Mouse (Mus musculus): Measurements from ENCODE around the gene 1810013L24Rik. TPM values are rescaled to one million over a fixed set of nuclear protein-coding genes. Genes with fewer than 3 reads are reported as not detected.

1810013L24Rik gene
- polyA plus RNA-seq, 1 experiment, result 13.2 TPM

DNA sequence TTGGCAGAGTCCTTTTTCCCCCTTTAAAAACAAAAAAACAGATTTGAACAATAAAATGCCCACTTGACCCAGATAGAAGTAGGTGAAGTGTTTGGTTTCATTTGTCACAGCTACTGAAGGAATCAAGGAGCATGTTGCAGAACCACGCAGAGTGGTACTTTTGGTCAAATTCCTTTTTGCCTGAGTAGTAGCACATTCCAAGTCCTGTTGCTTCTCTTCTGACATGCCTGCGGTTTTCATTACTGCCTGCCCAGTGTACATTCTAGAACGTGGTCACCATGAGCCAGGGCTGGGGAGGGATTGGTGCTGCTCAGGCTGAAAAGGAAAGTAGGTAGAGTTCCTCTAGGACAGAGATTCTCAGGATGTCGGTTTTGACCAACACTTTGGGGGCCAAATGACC, 16.1 kb downstream of the 1810013L24Rik start:
- TF ChIP-seq POLR2A (IDR thresholded peaks at IDR 0.05; ENCODE audit: low read depth, low read length), result no peak
- TF ChIP-seq CTCF (IDR thresholded peaks at IDR 0.05; ENCODE audit: extremely low read depth, insufficient read depth, insufficient read length, insufficient replicate concordance), result no peak
- no peaks in the 10 kb centered on the region for H3K4me1 ChIP-seq (ENCODE audit: control insufficient read depth, insufficient read depth, insufficient read length)
- no peak overlapping the region for H3K27ac ChIP-seq (ENCODE audit: insufficient read depth, low read length)
- WGBS, result 86% methylated on average over 4 of the region's 4 CpGs
- no peaks in the 10 kb centered on the region for H3K27me3 ChIP-seq (ENCODE audit: control insufficient read depth, insufficient read depth, low read length)
- DNase-seq (ENCODE audit: low read depth in 1 of 2, low spot score in 2 of 2), result no peak
- H3K4me3 ChIP-seq (ENCODE audit: extremely low read depth, insufficient read depth, insufficient read length), result no peak overlapping the region
- peaks cover 22% of the 10 kb centered on the region for H3K36me3 ChIP-seq (ENCODE audit: control insufficient read depth, insufficient read depth, low read length)

DNA sequence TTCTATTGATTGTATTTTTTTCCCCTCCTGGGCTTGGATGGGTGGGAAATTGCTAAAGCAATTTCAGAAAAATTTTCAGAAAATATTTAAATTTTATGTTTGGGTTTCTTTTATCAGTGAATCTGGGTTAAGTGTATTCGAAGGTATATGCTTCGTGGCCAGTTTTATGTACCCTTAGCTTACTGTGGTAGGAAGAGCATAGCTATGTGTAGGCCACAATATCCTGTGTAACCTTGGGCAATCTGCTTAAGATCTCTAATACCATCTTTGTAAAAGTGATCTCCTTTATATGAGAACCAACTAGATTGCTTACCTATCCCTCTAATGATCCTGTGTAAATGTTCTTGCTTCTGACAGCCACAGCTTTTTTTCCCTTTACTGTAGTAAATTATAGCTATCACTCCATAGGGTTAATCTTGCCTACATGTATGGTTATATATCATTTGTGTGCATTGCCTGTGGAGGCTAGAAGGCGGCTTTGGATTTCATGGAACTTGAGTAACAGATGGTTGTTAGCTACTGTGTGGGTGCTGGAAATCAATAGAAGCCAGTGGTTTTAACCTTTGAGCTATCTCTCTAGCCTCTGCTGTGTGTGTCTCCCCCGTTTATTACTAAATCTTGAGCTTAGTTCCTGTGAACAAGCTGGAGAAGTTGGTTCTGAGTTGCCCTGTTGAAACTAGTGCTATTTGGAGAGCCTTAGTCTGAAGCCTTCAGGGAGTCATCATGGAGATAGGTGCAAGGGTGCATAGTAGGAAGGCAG, 18.6 kb downstream of the 1810013L24Rik start:
- 65% methylated on average over 4 of the region's 4 CpGs for WGBS
- H3K27ac ChIP-seq (ENCODE audit: insufficient read depth, low read length), result no peak overlapping the region

DNA sequence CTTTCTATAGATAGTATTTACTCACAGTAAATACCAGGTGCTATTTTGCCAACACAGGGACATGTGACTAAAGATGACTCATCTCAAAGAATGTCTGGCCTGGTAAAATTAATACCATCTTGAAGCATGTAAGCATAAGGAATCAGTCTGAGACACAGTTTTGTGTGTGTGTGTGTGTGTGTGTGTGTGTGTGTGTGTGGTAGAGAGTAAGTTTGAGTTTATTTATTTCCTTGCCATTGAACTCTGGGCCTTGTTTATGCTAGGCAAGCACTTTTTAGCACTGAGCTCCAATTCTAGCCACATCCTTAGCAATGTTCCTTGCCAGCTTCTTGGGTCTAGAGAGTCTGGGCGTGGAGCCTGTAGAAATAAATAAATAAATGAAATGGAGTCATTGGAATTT, 20.0 kb downstream of the 1810013L24Rik start:
- peaks cover 14% of the 10 kb centered on the region for H3K36me3 ChIP-seq (ENCODE audit: control insufficient read depth, insufficient read depth, low read length)

More for the DNA sequence above, 18.6 kb downstream of the 1810013L24Rik start:
- Histone ChIP-seq H3K4me3 (ENCODE audit: extremely low read depth, insufficient read depth, insufficient read length) (no peak overlapping the region), H3K36me3 (ENCODE audit: control insufficient read depth, insufficient read depth, low read length) (peaks cover 17% of the 10 kb centered on the region), H3K4me1 (ENCODE audit: control insufficient read depth, insufficient read depth, insufficient read length) (no peaks in the 10 kb centered on the region), H3K27me3 (ENCODE audit: control insufficient read depth, insufficient read depth, low read length) (no peaks in the 10 kb centered on the region)
- no peak for TF ChIP-seq CTCF (IDR thresholded peaks at IDR 0.05; ENCODE audit: extremely low read depth, insufficient read depth, insufficient read length, insufficient replicate concordance)
- TF ChIP-seq POLR2A (IDR thresholded peaks at IDR 0.05; ENCODE audit: low read depth, low read length), result no peak
- no peak for DNase-seq (ENCODE audit: low read depth in 1 of 2, low spot score in 2 of 2)

DNA sequence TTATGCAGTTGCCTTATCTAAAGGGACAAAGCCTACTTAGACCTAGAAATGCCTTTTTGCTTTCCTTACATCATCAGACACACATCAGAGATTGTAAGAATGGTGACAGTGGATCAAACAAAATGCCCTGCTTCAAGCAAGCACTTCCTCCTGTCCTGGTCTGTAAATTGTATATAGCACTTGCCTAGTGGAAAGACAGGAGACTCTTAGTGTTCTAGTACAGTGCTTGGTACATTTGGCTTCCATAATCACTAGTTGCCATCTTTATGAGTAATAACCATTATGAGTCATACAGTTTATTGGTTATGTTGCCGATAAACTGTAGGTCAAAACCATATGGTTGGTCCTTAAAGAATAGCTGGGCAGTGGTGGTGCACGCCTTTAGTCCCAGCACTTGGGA, 25.2 kb downstream of the 1810013L24Rik start:
- H3K4me3 ChIP-seq (ENCODE audit: extremely low read depth, insufficient read depth, insufficient read length), result no peak overlapping the region
- WGBS, result 90% methylated on average over 2 of the region's 2 CpGs
- TF ChIP-seq CTCF (IDR thresholded peaks at IDR 0.05; ENCODE audit: extremely low read depth, insufficient read depth, insufficient read length, insufficient replicate concordance) (no peak), POLR2A (IDR thresholded peaks at IDR 0.05; ENCODE audit: low read depth, low read length) (no peak)
- H3K36me3 ChIP-seq (ENCODE audit: control insufficient read depth, insufficient read depth, low read length), result peaks cover 29% of the 10 kb centered on the region
- no peak for DNase-seq (ENCODE audit: low read depth in 1 of 2, low spot score in 2 of 2)
- H3K27me3 ChIP-seq (ENCODE audit: control insufficient read depth, insufficient read depth, low read length), result no peaks in the 10 kb centered on the region
- H3K27ac ChIP-seq (ENCODE audit: insufficient read depth, low read length), result no peak overlapping the region
- H3K4me1 ChIP-seq (ENCODE audit: control insufficient read depth, insufficient read depth, insufficient read length), result no peaks in the 10 kb centered on the region

More for the DNA sequence above, 20.0 kb downstream of the 1810013L24Rik start:
- Histone ChIP-seq H3K4me1 (ENCODE audit: control insufficient read depth, insufficient read depth, insufficient read length) (no peaks in the 10 kb centered on the region), H3K4me3 (ENCODE audit: extremely low read depth, insufficient read depth, insufficient read length) (no peak overlapping the region), H3K27ac (ENCODE audit: insufficient read depth, low read length) (no peak overlapping the region), H3K27me3 (ENCODE audit: control insufficient read depth, insufficient read depth, low read length) (no peaks in the 10 kb centered on the region)
- 81% methylated on average over 1 of the region's 1 CpGs for WGBS
- no peak for DNase-seq (ENCODE audit: low read depth in 1 of 2, low spot score in 2 of 2)
- TF ChIP-seq CTCF (IDR thresholded peaks at IDR 0.05; ENCODE audit: extremely low read depth, insufficient read depth, insufficient read length, insufficient replicate concordance), result no peak
- no peak for TF ChIP-seq POLR2A (IDR thresholded peaks at IDR 0.05; ENCODE audit: low read depth, low read length)

DNA sequence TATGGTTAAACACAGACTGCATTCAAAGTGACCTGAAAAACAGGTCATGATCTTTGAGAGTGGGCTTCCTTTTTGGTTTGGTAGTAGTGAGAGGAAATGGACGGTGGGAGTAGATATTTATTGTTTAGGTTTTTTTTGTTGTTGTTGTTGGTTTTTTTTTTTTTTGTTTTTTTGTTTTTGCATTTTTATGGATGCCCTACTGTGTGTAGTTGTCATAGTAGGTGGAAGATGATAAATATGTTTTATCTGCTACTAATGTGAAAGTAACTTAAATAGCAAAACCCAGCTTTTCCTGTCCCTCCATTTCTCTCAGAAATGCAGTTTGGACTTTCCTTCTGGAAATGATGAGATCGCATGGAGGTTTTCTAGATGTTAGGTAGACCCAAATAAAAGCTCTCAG, 26.9 kb downstream of the 1810013L24Rik start:
- DNase-seq (ENCODE audit: low read depth in 1 of 2, low spot score in 2 of 2), result no peak
- H3K36me3 ChIP-seq (ENCODE audit: control insufficient read depth, insufficient read depth, low read length), result peaks cover 32% of the 10 kb centered on the region

DNA sequence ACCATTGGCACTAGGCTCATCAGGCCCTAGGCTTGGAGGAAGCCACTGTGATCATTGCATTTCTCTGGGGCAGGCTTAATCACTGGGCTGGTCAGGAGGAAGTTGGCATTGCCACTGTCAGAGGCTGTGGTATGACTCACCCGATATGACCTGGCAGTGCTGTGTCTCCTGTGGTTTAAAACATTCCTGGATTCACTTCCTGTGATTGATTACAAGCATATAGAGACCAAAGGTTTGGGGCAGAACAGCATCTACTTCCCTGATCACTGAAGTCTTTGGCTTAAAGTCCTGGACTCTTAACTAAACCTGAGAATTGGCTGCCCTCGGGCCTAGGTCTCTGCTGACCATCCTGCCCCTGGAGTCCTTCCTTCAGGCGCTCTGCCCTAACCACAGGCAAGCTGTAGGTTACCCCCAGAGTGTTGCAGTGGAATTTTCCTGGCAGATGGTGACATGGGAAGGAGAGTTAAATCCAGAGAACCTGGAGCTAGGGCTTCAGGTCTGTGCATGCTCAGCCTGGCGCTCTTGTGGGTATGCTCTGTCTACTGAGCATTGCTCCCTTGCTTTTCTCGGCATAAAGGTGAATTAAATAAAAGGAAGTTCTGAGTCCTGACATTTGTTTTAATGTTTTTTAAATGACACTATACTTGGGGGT, 32.6 kb downstream of the 1810013L24Rik start:
- no peak overlapping the region for H3K27ac ChIP-seq (ENCODE audit: insufficient read depth, low read length)
- 55% methylated on average over 5 of the region's 5 CpGs for WGBS
- no peaks in the 10 kb centered on the region for H3K4me1 ChIP-seq (ENCODE audit: control insufficient read depth, insufficient read depth, insufficient read length)
- TF ChIP-seq CTCF (IDR thresholded peaks at IDR 0.05; ENCODE audit: extremely low read depth, insufficient read depth, insufficient read length, insufficient replicate concordance), result no peak
- no peak for TF ChIP-seq POLR2A (IDR thresholded peaks at IDR 0.05; ENCODE audit: low read depth, low read length)
- H3K36me3 ChIP-seq (ENCODE audit: control insufficient read depth, insufficient read depth, low read length), result peaks cover 16% of the 10 kb centered on the region
- no peak for DNase-seq (ENCODE audit: low read depth in 1 of 2, low spot score in 2 of 2)
- no peak overlapping the region for H3K4me3 ChIP-seq (ENCODE audit: extremely low read depth, insufficient read depth, insufficient read length)
- H3K27me3 ChIP-seq (ENCODE audit: control insufficient read depth, insufficient read depth, low read length), result no peaks in the 10 kb centered on the region

More for the DNA sequence above, 26.9 kb downstream of the 1810013L24Rik start:
- 86% methylated on average over 2 of the region's 2 CpGs for WGBS
- Histone ChIP-seq H3K27me3 (ENCODE audit: control insufficient read depth, insufficient read depth, low read length) (no peaks in the 10 kb centered on the region), H3K4me1 (ENCODE audit: control insufficient read depth, insufficient read depth, insufficient read length) (no peaks in the 10 kb centered on the region), H3K4me3 (ENCODE audit: extremely low read depth, insufficient read depth, insufficient read length) (no peak overlapping the region), H3K27ac (ENCODE audit: insufficient read depth, low read length) (no peak overlapping the region)
- TF ChIP-seq POLR2A (IDR thresholded peaks at IDR 0.05; ENCODE audit: low read depth, low read length) (no peak), CTCF (IDR thresholded peaks at IDR 0.05; ENCODE audit: extremely low read depth, insufficient read depth, insufficient read length, insufficient replicate concordance) (no peak)

DNA sequence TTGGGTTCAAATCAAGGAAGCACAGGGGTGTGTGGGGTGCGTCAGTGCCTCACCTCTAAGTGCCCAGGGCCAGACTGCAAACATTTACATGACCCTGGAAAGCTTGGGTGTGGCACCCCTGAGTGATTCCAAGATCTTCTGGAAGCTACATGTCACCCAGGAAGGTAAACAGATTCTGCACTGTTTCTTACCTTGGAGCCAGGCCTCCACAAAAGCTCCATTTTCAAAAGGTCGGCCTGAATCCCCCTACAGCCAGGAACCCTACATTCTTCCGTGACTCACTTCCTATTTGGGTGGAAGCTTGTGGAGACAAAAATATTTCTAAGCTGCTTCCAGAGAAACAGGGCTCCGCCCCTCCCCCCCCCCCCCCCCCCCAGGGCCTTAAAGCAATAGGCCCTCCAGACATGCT, 34.3 kb downstream of the 1810013L24Rik start:
- Histone ChIP-seq H3K36me3 (ENCODE audit: control insufficient read depth, insufficient read depth, low read length) (peaks cover 8% of the 10 kb centered on the region), H3K27ac (ENCODE audit: insufficient read depth, low read length) (no peak overlapping the region), H3K4me1 (ENCODE audit: control insufficient read depth, insufficient read depth, insufficient read length) (no peaks in the 10 kb centered on the region), H3K4me3 (ENCODE audit: extremely low read depth, insufficient read depth, insufficient read length) (no peak overlapping the region), H3K27me3 (ENCODE audit: control insufficient read depth, insufficient read depth, low read length) (no peaks in the 10 kb centered on the region)
- TF ChIP-seq CTCF (IDR thresholded peaks at IDR 0.05; ENCODE audit: extremely low read depth, insufficient read depth, insufficient read length, insufficient replicate concordance), result no peak
- TF ChIP-seq POLR2A (IDR thresholded peaks at IDR 0.05; ENCODE audit: low read depth, low read length), result no peak
- no peak for DNase-seq (ENCODE audit: low read depth in 1 of 2, low spot score in 2 of 2)
- WGBS, result 45% methylated on average over 3 of the region's 4 CpGs

Data from spleen, adult 2 months (tissue).